Mouse (Mus musculus): ENCODE measurements at regions not wholly inside any gene's neighbourhood (a gene's known extent, or its start where the extent isn't known, plus 50 kb on each side); places are given as distances from the start of the nearest gene placed in this dataset.

DNA sequence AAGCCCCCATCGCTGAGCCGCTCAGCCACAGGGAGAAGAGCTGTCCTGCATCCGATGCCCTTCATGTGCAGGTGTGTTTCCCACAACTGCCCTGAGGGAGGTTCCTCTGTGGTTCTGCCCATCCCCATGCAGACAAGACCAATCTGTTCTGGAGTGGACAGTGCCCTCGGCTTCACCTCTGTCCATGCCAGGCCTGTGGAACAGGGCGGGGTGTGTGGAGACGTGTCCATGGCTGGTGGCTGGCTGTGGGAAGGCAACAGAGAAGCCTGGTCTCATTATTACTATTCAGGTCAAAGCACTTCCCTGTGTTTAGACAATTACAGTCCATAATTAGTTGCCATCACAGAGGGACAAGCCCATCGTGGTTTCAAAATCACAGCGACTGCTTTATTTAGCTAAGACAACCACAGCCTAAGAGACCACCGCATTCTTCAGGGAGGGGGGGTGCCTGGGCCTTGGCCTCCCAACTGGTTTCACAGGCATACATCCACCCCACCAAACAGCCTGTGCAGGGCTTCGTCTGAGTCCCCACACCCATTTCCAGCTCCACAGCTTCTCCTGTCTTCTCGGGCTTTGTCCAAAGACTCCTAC lies 97.7 kb downstream of the Rplp1 start:
- DNase-seq (ENCODE audit: low spot score), result no peak

DNA sequence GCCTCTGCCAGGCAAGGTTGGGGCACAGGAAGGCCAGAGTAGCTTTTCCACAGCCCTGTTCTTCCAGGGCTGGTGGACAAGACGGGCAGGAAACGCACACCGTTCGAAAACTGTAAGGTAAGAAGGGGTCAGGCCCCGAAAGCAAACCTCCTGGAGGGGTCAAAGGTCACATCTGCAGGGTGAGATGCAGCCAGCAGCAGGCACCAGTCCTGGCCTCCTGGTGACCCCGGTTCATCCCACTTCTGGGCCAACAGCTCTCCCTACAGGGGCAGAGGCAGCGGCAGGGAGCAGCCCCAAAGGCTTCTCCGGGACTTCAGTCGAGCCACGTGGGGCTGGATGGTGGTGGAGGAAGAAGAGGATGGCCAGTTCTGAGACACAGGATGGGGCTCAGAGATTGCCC lies 98.3 kb downstream of the Rplp1 start:
- no peak for DNase-seq (ENCODE audit: low spot score)

DNA sequence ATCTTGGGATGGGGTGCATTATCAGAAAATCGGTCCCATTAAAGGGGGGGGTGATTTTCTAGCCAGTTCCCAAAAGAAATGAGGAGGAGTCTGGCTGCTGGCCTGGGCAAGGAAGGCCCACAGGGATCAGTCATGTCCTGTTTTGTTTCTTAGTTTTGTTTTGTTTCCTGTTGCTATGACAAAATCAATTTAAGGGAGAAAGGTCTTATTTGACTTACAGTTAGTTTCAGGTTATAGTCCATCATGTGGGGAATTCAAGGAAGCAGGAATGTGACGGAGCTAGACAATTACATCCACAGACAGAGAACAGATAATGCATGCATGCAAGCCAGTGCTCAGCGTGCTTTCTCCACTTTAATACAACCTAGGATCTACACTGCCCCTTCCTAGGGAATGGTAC lies 101.1 kb downstream of the Rplp1 start:
- no peak for DNase-seq (ENCODE audit: low spot score)

DNA sequence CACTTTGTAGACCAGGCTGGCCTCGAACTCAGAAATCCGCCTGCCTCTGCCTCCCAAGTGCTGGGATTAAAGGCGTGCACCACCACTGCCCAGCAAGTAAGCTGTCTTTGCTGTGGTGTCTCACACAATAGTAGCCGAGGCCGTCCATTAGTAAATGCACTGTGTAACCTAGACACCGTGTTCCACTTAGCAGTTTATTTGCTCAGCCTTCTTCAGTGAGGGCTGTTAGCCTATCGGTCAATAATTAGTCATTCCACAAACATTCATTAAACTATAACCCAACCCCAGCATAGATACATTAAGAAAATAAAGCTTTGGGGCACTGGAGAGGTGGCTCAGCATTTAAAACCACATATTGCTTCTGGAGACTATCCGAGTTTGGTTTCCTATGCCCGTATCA lies 102.0 kb downstream of the Rplp1 start:
- DNase-seq (ENCODE audit: low spot score), result no peak

DNA sequence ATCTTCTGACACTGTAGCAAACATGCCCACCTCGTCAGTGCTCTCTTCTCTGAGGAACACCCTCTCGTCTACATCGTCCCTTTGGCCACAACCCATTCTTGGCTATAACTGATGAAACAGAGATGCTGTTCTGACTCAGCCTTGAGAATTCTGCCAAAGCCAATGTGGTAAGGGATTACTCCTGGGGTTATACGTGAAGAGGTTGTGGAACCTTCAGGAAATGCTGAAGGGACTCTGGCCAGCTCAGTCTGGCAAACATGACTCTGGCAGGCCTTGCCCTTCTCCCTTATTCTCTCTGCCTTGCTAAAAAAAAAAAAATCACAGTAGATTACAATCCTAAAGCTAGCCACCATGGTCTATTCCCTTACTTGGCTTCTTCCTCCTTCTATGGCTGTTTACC lies 103.9 kb downstream of the Rplp1 start:
- DNase-seq (ENCODE audit: low spot score), result no peak

DNA sequence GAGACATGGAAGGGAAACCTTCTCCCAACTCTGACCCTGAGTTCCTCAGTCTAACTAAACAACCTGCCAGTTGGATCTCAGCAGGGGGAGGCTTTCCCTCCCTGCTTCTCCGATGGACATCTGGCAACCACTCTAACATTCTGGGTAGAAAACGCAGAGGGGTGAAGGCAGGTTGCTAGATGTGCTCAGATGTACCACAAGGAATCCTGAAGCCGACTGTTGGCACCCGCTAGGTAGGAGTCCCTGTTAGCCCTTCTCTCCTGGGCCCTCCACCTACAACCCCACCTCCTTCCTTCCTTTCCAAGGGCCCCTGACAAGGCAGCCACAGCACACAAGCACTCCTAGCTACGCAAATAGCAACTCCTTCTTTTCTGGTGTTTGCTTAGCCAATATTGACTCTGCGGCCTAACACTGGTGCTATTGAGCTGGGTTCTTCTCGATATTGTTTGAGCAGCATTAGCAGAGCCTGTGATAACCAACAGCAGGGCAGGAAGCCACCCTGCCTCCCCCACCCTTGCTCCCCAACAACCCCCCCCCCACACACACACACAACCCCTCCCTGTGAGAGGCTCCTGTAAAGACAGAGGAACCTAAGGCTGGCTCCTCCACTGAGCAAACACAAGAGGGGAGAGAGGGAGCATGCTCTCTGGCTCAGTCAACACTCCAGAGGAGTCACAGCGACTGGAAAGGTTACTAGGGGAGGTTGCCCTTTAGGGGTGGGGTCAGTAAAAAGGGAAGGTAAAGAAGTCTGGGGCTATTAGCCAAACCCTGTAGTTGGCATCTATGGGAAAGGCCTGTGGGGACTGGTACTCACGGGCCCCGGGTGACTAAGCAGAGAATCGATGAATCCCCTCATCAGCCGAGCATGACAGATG lies 105.8 kb downstream of the Rplp1 start:
- DNase-seq (ENCODE audit: low spot score), result no peak

DNA sequence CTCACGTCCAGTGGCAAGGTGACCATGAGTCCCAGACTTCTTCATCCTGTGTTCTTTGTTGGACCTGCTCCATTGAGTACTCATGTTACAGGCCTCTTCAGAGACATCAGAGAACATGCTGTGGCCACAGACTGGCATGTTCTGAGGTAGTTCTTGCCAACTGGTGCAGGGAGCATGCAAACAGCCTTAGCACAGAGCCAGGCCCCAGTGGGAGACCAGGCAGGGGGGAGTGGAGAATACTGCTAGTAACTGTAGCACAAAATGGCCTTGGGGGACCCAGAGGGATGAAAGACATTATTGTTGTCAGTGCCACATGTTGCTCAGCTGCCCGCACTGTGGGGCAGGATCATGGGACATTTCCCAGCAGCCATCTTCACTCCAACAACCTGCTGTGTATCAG lies 108.4 kb downstream of the Rplp1 start:
- no peak for DNase-seq (ENCODE audit: low spot score)

DNA sequence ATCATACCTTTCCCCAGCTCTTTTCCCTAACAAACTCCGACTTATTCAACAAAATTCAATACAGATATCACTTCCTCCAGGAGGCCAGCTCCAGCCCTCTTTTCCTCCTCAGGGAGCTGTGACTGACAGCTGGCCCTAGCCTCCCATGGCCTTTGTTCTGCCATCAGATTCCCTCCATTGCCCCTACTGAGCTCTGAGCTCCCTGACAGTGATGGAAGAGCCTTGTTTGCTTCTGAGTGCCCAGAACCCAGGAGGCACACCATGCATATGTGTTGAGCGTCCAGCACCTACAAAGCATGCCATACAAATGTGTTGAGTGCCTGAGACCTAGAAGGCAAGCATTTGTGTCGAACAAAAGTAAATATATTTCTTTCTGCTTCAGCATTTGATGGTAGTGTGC lies 110.8 kb downstream of the Rplp1 start:
- DNase-seq (ENCODE audit: low spot score), result no peak

DNA sequence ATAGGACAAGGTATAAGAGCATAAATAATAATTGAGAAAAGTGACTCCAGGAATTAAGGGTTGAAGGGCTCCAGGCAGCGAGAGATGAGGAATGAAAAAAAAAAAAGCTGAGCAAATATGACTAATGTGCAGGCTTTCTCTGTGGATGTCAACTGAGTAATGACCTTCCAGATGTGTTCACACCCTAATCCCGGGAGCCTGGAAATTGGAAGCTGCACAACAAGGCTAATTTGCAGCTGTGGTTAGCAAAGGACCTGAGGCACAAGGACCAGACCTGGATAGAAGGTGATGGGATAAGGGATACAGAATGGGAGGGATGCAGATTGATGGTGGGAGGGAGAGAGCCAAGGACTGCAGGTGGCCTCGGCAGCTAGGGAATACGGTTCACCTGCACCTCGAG lies 111.6 kb downstream of the Rplp1 start:
- DNase-seq (ENCODE audit: low spot score), result no peak

DNA sequence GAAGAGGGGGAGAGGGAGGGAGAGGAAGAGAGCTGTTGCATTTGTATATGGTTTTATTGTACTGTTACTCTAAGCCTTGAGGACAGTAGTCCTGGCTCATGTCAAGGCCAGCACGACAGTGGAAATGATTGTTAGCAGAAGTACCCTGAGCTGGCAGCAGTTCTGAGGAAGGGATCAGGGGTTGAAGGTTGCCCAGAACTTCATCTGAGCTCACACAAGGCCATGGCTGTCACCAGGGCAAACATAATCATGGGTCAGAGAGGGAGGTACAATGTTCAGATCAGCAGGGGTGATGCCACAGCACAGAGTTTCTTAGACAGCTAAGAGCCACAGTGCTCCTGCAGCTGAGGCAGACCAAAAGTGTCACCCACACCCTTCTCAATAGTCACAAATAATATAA lies 114.8 kb downstream of the Rplp1 start:
- no peak for DNase-seq (ENCODE audit: low spot score)

DNA sequence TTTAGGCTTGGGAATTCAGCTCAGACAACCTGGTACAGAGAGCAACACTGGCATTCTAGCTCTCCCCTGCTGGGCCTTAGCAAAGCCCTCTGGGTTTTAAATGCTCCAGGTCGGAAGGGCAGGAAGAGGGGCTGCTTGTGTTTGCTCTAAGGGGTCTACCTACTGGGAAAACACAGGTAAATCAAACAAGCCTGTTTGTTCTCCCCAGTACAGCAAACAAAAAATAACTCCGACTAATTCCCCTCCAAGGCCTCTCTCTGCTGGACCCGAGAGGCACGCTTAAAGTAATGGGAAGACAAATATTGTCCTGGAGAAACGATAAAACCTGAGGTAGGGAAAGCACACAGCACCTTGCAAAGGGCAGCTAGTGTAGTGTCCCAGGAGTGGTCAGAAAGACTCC lies 118.4 kb downstream of the Rplp1 start:
- DNase-seq (ENCODE audit: low spot score), result no peak

DNA sequence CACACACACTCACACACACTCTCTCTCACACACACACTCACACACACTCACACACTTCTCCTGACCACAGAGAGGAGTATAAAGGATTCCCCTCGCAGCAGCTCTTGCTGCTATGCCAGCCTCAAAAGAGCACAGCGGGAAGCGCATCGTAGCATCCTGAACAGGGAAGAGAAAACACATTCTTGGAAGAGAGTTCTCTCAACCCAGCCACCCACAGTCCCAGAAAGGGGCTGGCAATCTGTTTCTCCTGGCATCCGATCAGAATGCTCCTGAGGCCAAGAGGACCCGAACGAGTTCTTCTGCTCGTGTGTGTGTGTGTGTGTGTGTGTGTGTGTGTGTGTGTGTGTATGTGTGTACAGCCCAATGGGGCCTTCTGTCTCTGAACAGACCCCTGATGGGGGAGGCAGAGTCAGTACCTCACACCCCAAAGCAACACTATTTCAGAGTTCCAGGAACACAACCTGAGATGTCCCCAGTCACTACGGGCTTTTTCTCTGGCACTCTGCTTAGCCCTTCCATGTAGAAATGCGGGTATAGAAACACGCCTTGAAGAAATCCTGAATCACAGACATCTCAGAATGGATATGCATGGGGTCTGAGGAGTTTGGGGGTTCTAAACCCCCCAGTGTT lies 122.8 kb downstream of the Rplp1 start:
- DNase-seq (ENCODE audit: low spot score), result no peak

DNA sequence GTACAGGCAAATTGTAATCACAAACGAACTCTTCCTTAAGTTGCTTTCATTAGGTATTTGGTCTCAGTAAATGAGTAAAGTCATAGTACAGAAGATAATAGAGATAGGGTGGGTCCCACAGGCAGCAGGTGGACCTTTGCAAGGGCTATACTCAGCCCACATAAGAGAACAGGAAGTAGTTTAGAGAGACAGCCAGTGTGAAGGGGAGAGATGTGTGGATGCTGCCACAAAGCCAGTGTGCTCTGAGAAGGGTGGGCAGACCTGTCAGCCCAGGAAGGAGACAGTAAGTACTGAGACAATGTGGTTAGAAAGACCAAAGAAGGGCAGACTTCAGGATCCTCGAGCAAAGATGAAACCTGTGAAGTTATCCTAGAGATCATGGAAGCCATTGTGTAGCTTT lies 123.5 kb downstream of the Rplp1 start:
- no peak for DNase-seq (ENCODE audit: low spot score)

DNA sequence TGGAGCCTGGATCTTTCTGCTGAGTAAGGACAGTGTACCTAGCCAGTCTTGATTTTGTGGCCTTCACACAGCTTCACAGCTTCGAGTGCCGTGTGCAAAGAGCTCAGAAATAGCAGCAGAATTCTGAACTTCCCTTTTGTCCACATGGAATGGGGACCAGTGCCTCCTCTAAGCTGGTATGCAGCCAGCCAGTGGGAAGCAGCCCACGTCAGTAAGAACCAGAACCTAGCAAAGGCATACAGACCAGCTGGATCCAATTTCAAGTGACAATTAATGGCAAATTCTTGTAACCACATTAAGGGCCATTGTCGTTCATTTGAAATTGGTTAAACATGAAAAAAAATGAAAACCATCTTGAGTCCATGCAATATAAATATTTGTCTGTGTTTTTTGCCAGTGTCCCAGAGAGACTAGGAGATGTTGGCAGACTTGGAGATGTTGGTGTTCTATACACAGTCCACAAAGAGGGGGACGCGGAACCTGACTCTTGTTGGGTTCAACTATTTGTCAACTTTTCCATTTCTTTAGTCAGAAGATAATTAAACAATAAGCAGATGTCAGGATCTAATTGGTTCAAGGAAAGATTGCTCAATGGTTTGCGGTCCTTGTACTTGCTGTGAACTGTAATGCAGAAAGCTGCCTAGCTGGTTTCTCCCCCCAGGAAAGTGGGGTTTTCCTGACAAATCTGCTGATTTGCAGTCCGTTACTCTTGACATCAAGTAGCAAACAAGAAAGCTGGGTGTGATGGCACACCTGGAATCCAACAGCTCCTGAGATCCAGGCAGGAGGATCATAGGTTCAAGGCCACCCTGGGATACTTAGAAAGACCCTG lies 125.1 kb downstream of the Rplp1 start:
- DNase-seq (ENCODE audit: low spot score), result no peak

DNA sequence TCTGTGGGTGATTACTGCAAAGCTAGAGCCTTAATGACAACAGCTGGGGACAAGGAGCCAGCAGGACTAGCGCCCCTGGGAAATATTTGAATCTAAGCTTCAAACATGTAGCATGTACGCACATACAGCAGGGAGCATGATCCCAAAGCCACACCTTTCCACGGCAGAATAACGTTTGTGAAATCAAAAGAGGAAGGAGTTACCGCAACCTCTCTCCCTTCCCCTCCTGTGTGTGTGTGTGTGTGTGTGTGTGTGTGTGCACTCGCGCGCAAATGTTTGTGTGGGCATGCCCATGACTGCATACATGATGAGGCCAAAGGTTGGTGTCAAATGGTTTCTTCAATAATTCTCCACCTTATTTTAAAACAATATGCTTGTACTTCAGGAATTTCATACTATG lies 132.9 kb downstream of the Rplp1 start:
- DNase-seq (ENCODE audit: low spot score), result no peak

DNA sequence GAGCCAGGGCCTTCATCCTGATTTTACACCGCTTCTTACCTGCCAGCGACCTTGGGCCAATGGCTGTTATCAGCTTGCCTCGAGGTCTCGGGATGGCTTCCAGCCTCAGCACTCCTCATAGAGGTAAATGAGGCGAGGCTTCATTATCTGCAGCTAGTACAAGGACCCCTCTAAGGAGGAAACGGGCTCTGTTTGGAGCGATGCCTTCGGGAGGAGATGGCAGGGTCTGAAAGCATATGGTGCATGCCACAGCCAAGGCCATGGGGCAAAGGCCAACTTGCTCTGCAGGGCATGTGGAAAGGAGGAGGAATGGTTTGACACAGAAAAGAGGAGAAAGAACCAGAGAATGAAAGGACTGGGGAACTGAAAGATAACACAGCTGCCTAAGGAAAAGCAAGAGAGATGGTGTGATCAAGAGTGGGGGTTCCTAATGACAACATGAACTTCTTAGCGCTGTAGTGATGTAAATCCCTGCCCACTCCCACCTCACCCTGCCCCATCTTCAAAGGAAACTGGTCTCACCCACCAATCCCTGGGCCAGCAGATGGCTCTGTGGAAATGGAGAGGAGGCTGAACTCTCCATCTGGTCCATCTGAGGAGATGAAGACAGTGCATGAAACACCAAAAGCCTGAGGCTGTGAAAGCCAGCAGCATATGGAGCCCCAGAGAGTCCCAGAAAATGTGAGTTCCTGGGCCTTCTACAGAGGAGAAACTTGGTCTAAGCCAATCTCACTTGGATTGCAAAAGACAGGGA lies 134.0 kb downstream of the Rplp1 start:
- no peak for DNase-seq (ENCODE audit: low spot score)

DNA sequence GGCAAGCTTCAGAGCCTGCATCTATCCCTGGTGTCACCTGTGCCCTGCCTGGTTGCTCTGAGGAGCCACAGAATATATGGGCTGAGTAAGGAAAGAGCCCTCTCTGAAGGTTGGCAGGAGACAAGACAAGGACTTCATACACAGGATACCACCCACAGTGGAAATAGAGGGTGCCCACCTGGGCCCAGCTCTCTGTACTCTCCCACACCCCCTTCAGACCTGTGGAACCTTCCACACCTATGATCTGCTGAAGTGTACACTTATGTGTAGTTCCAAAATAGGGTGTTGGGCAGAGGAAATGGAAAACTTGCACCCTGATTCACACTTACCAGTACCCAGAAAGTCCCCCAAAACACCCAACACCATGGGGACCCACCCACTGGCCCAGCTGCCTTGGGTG lies 135.2 kb downstream of the Rplp1 start:
- no peak for DNase-seq (ENCODE audit: low spot score)

DNA sequence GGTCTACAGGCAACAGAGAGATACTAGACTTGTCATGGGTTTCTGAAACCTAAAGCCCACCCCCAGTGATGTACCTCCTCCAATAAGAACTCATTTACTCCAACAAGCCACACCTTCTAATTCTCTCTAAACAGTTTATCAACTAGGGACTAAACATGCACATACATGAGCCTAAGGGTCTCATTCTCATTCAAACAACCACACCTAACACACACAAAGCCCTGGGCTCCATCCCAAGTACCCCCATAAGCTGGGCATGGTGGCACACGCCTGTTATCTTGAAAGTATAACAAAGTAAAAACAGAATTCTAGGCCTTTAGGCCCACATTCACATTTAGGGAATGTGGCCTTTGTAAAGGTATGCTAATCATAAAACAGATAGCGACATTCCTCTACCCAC lies 137.9 kb downstream of the Rplp1 start:
- DNase-seq (ENCODE audit: low spot score), result no peak

DNA sequence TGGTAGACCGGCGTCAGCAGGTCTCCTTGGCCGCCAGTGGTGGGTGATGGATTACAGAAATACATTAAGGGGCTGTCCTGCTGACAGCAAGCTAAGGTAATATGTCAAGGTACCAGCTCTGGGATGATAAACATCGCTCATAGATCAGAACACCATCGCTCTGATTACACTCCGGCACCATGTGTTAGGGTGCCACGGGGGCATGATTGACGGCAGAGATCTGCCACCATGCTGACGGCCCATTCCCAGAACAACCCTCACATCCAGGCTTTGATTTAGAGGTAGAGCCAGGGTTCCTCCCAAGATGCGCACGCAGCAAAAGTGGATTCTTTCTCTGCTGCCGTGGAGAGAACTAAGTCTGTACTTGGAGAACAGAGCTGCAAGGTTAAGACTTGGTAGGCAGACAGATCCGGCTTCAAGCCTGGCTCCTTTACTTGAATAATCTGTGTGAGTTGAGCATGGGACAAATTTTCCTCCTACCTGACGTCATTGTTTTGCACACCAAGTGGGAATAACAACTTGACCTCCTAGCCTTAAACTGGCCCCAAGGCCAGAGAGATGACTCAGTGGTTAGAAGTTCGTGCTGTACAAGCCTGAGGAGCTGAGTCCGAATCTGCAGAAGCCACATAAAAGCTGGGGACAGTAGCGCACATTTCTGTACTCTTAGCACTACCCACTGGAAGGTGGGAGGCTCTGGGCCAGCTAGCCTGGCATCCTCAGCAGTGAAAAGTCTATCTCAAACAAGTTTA lies 144.0 kb downstream of the Rplp1 start:
- no peak for DNase-seq (ENCODE audit: low spot score)

DNA sequence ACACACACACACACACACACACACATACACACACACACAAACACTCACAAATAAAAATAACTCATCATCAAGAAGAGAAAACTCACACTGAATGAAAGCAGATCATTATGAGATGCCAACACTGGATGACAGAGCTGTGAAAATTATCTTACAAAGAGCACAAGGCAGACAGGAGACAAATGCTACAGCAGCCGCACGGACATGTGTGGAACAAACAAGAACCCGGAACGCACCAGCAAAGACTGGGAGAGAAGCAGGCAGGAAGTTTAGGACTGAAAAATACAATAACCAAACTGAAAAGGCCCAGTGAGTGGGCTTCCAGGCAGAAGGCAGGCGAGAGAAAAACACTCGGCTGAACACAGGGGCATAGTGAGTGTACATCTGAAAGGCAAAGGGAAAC lies 148.2 kb downstream of the Rplp1 start:
- DNase-seq (ENCODE audit: low spot score), result no peak

DNA sequence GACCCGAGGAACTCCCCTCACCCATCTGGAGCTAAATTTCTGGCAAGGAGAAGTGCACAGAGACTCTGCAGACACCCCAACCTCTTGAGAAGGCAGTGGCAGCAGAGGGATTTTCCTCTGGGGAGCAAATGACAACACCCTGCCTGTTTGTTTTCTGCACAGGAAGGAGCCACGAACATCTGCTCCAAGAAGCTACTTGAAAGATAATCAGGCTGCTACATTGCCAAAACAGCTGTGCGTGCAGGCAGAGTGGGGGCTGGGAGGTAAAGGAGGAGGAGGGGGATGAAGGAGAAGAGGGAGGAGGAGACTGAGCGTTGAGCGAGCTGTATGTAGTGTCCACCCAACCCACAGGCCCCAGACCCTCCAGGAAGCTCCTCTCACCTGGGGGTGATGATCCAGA lies 149.0 kb downstream of the Rplp1 start:
- DNase-seq (ENCODE audit: low spot score), result no peak

Data from c-Kit-positive CD71-positive TER-119-positive erythroid progenitor cells, embryonic 14.5 days (primary cell).